ENCODE assay signal across 10 mouse cellular contexts in genomic region chr2:31742134-31742533, GRCm38 (mm10). TPM values are rescaled to one million over a fixed set of nuclear protein-coding genes. Genes with fewer than 3 reads are reported as not detected.
DNase-seq lines count a peak whose midpoint lies in the region; ATAC-seq and TF ChIP-seq lines count a peak whose summit lies in the region.
"Had no signal": no experiment of that assay in that cellular context is flagged by ENCODE, and none has a peak within 500 bp of the region (broad histone marks: within the 10 kb centered on the region; RNA-seq: fewer than 3 reads in every experiment).

No protein-coding gene starts in this region.

- peaks cover 5% of the 10 kb centered on the region; the same call in 1 of the 2 replicates for H3K4me1 ChIP-seq in lung, adult 2 months (ENCODE audit: control insufficient read depth, insufficient read depth, low read length)
- peaks cover 31% of the 10 kb centered on the region for H3K4me1 ChIP-seq in heart, embryonic 11.5 days (ENCODE audit: control insufficient read depth, insufficient read depth, low read length)
- peaks cover 35% of the 10 kb centered on the region for H3K4me1 ChIP-seq in hindbrain, embryonic 12.5 days

- H3K9ac ChIP-seq in heart, embryonic 11.5 days (ENCODE audit: low read depth, low read length), result 0 out of 2 replicates have a peak overlapping the region, but pooled peaks have one; percentile 12
- no peak overlapping the region for H3K9ac ChIP-seq in hindbrain, embryonic 12.5 days
- H3K9ac ChIP-seq: kidney, embryonic 15.5 days; liver, embryonic 14.5 days had no signal

- peak overlapping the region; percentile 12; the same call in 1 of the 2 replicates for H3K4me2 ChIP-seq in heart, embryonic 11.5 days
- H3K4me2 ChIP-seq in myocyte (ENCODE audit: low read depth), result peak overlapping the region; percentile 76
- no peak overlapping the region for H3K4me2 ChIP-seq in hindbrain, embryonic 12.5 days (replicated peaks)
- H3K4me2 ChIP-seq: kidney, embryonic 15.5 days had no signal

- no peak for ATAC-seq in heart, embryonic 11.5 days (replicated peaks; ENCODE audit: insufficient number of reproducible peaks, low FRiP score, low TSS enrichment)
- no peak for ATAC-seq in megakaryocyte, adult 5-6 weeks (ENCODE audit: poor library complexity, severe bottlenecking)
- ATAC-seq in hindbrain, embryonic 12.5 days (ENCODE audit: low FRiP score), result no peak

- DNase-seq in lung, adult 18-20 months, result peak; percentile 26 to 53
- DNase-seq in lung, adult 2 months, result no peak
- peak; percentile 82 for DNase-seq in brain, adult 2 months (ENCODE audit: low read depth, low spot score)
- no peak for DNase-seq in spleen, postnatal 10 days (ENCODE audit: low spot score in 2 of 2)

- H3K27me3 ChIP-seq in heart, embryonic 11.5 days (ENCODE audit: control insufficient read depth, insufficient read depth, low read length), result no peaks in the 10 kb centered on the region
- no peaks in the 10 kb centered on the region for H3K27me3 ChIP-seq in myocyte (ENCODE audit: control insufficient read depth, insufficient read depth, insufficient read length)
- no peaks in the 10 kb centered on the region for H3K27me3 ChIP-seq in hindbrain, embryonic 12.5 days
- H3K27me3 ChIP-seq: kidney, embryonic 15.5 days had no signal

- H3K4me3 ChIP-seq in lung, adult 2 months (replicated peaks; ENCODE audit: extremely low read depth, low read depth, low read length), result no peak overlapping the region
- H3K4me3 ChIP-seq in heart, embryonic 11.5 days (ENCODE audit: low read depth, low read length), result no peak overlapping the region
- H3K4me3 ChIP-seq in myocyte, result no peak overlapping the region
- no peak overlapping the region for H3K4me3 ChIP-seq in hindbrain, embryonic 12.5 days
- H3K4me3 ChIP-seq: kidney, embryonic 15.5 days had no signal

- H3K36me3 ChIP-seq in heart, embryonic 11.5 days (ENCODE audit: control insufficient read depth, insufficient read depth, low read length), result no peaks in the 10 kb centered on the region
- no peaks in the 10 kb centered on the region for H3K36me3 ChIP-seq in myocyte (ENCODE audit: control insufficient read depth, insufficient read depth)
- no peaks in the 10 kb centered on the region for H3K36me3 ChIP-seq in hindbrain, embryonic 12.5 days
- H3K36me3 ChIP-seq: kidney, embryonic 15.5 days had no signal

- H3K9me3 ChIP-seq in heart, embryonic 11.5 days (replicated peaks; ENCODE audit: control insufficient read depth, low read length), result no peaks in the 10 kb centered on the region
- no peaks in the 10 kb centered on the region for H3K9me3 ChIP-seq in hindbrain, embryonic 12.5 days (replicated peaks)
- H3K9me3 ChIP-seq: kidney, embryonic 15.5 days had no signal

- 20% methylated on average over 7 of the region's 7 CpGs for WGBS in lung, adult 2 months
- 21% methylated on average over 7 of the region's 7 CpGs for WGBS in heart, embryonic 11.5 days (ENCODE audit: insufficient replicate concordance)
- 39% methylated on average over 7 of the region's 7 CpGs for WGBS in hindbrain, embryonic 12.5 days

- TF ChIP-seq CTCF in lung, adult 2 months (IDR thresholded peaks at IDR 0.05; ENCODE audit: insufficient read depth, low read length), result no peak

- H3K79me2 ChIP-seq in myocyte (ENCODE audit: control insufficient read depth, insufficient read depth), result no peaks in the 10 kb centered on the region

- TF ChIP-seq POLR2A in lung, adult 2 months (IDR thresholded peaks at IDR 0.05; ENCODE audit: borderline replicate concordance, extremely low read depth, low read depth, low read length), result no peak
- TF ChIP-seq POLR2A in myocyte (IDR thresholded peaks at IDR 0.05; ENCODE audit: insufficient read length, low read depth), result no peak

- H3K27ac ChIP-seq in heart, embryonic 11.5 days (ENCODE audit: low read depth, low read length), result peak overlapping the region; percentile 22; the same call in 1 of the 2 replicates
- no peak overlapping the region for H3K27ac ChIP-seq in hindbrain, embryonic 12.5 days
- H3K27ac ChIP-seq: kidney, embryonic 15.5 days; liver, embryonic 14.5 days had no signal

- H3ac ChIP-seq in myocyte (ENCODE audit: control insufficient read depth, insufficient read length), result no peak overlapping the region

TF ChIP-seq in myocyte, 11 proteins besides CTCF, POLR2A, EP300 and RAD21:
- TF ChIP-seq USF1 (IDR thresholded peaks at IDR 0.05; ENCODE audit: low read depth) (no peak), SRF (IDR thresholded peaks at IDR 0.05; ENCODE audit: control insufficient read depth, insufficient read length, low read depth) (no peak), CEBPB (IDR thresholded peaks at IDR 0.05; ENCODE audit: insufficient read depth, poor library complexity, severe bottlenecking) (peak; percentile 42; the same call in 1 of the 2 replicates), TCF3 (IDR thresholded peaks at IDR 0.05; ENCODE audit: insufficient read length, low read depth) (no peak), MAX (IDR thresholded peaks at IDR 0.05; ENCODE audit: low read depth) (no peak)

RNA-seq across cellular contexts. Expression of gene Abl1, which starts 54.0 kb away (rescaled TPM):
- 55.0 and 61.7 TPM in 2 replicates for polyA plus RNA-seq in lung, adult 2 months (2012; rRNA removed)
- 29.5 and 35.6 TPM in 2 replicates for polyA plus RNA-seq in heart, embryonic 11.5 days (2014; fragmentation: Nextera tagmentation; extraction: Ambion mirVana)
- 28.0 TPM for polyA plus RNA-seq in myocyte (2012; fragmentation: generic; extraction: Trizol)
- 24.7 and 32.5 TPM in 2 replicates for total RNA-seq in megakaryocyte, adult 5-6 weeks (2015)
- total RNA-seq in megakaryocyte, adult 5-6 weeks (2017), result 24.5 and 30.5 TPM in 2 replicates
- polyA plus RNA-seq in hindbrain, embryonic 12.5 days (2016; fragmentation: Nextera tagmentation; extraction: Ambion mirVana), result 44.7 and 47.2 TPM in 2 replicates

Comparison
In these comparisons a context has a peak if more than half of its experiments do, and no peak if none do; other contexts are left out.
1. DNase-seq: peak in lung, adult 18-20 months (2 of 2) and brain, adult 2 months (single experiment); none in lung, adult 2 months (single experiment) and spleen, postnatal 10 days (0 of 2).